19 mouse cellular contexts compared by ENCODE assay signal in the genomic region with DNA sequence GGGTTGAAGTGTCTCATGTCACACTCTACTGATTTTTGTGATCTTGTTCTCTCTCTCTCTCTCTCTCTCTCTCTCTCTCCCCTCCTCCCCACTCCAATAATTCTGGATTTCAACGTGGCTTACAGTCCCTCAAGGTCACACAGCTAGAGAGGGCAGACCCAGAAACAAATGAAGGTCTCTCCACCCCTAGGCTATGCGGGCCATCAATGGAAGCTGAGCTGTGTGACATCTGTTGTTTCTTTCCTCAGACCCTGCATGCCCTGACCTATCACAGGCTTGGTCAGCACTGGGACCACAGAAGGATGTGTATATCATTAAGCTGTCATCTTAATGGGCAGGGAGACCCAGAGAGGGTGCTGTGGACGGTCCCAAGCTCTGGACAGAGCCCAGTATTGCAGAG. TPM values are rescaled to one million over a fixed set of nuclear protein-coding genes. Genes with fewer than 3 reads are reported as not detected.
"Had no signal": no experiment of that assay in that cellular context is flagged by ENCODE, and none has a peak within 500 bp of the region (broad histone marks: within the 10 kb centered on the region; RNA-seq: fewer than 3 reads in every experiment).

No protein-coding gene starts in this region.

- H3K9ac ChIP-seq: liver, embryonic 15.5 days; midbrain, embryonic 12.5 days had no signal

- H3K27me3 ChIP-seq: kidney, embryonic 15.5 days had no signal

- DNase-seq: kidney, adult 11 months; lung, adult 2 months; lung, postnatal 4 days; right cerebral cortex, postnatal 4 days; spleen, adult 18-20 months; thymus, adult 18-20 months; thymus, postnatal 14 days had no signal

- H3K4me3 ChIP-seq: kidney, embryonic 15.5 days; left cerebral cortex, adult 2 months; limb, embryonic 10.5 days; liver, embryonic 15.5 days; midbrain, embryonic 12.5 days had no signal

- H3K9me3 ChIP-seq: kidney, embryonic 15.5 days; limb, embryonic 10.5 days; liver, embryonic 15.5 days; midbrain, embryonic 12.5 days had no signal

- H3K36me3 ChIP-seq: kidney, embryonic 15.5 days; limb, embryonic 10.5 days; liver, embryonic 15.5 days; midbrain, embryonic 12.5 days had no signal

- H3K27ac ChIP-seq: kidney, embryonic 15.5 days; left cerebral cortex, adult 2 months; limb, embryonic 10.5 days; liver, embryonic 15.5 days; midbrain, embryonic 12.5 days had no signal

- H3K4me2 ChIP-seq: kidney, embryonic 15.5 days; liver, embryonic 11.5 days; liver, embryonic 15.5 days; midbrain, embryonic 12.5 days had no signal

- ATAC-seq: lung, postnatal 0 days; midbrain, embryonic 16.5 days had no signal

RNA-seq across cellular contexts. Expression of gene F830045P16Rik, which starts 50.8 kb away (rescaled TPM):
- total RNA-seq: megakaryocyte, adult 5-6 weeks had no signal
- polyA plus RNA-seq: large intestine, adult 2 months; limb, embryonic 10.5 days; liver, embryonic 11.5 days; liver, embryonic 15.5 days; lung, adult 2 months; lung, postnatal 0 days; midbrain, embryonic 12.5 days; midbrain, embryonic 16.5 days; neural tube, embryonic 14.5 days; stomach, embryonic 14.5 days had no signal
